Mouse (Mus musculus): ENCODE measurements around the gene Fndc1. TPM values are rescaled to one million over a fixed set of nuclear protein-coding genes. Genes with fewer than 3 reads are reported as not detected.

Gene Fndc1
- polyA plus RNA-seq, 1 experiment = 0.25 TPM

DNA sequence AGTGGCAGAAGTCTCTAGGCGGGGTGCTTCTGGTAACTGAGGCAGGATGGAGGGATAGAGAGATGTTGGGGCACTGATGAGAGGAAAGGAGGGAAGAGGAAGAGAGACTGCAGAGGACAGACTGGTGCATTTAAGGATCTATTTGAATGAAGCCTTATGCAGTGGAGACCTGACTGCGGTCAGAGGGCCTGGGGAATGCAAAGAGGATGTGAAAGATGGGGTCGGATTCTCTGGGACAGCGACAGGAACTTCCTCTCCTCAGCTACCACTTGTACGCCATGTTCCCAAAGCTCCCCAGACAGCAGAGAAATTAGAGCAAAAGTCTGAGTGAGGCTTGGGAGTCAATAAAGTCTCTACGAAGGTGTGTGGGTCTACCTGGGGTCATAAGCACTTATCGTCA is 42.0 kb upstream of the Fndc1 start:
- TF ChIP-seq POLR2A (IDR thresholded peaks at IDR 0.05; ENCODE audit: borderline replicate concordance, control insufficient read depth, low read depth, low read length) (no peak), CTCF (IDR thresholded peaks at IDR 0.05; ENCODE audit: control insufficient read depth, insufficient read depth, low read length) (no peak)
- no peak overlapping the region for H3K4me3 ChIP-seq (replicated peaks; ENCODE audit: control insufficient read depth, low read depth, low read length)
- H3K4me1 ChIP-seq (ENCODE audit: control insufficient read depth, insufficient read depth, low read length) = no peaks in the 10 kb centered on the region; the same call in 1 of the 2 replicates
- WGBS = 56% methylated on average over 7 of the region's 7 CpGs
- no peak overlapping the region for H3K27ac ChIP-seq (ENCODE audit: control insufficient read depth, insufficient read depth, low read depth, low read length, poor library complexity)

DNA sequence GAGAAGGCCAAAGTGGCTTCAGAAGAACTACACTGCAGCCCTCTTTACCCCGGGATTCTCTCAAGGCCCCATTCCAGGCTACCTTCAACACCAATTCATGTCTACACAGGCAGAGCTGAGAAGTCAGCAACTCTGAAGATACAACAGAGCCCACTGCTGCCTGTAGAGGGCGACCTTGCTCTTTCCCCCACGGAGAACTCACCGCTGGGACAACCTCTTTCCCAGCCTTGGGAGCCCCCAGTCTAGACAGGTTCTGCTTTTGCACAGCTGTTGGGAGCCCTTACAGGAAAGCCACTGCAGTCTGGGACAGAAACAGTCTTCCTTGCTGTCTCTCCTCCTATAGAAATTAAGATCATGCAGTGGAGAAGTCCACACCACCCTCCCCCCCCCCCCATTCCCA is 41.5 kb upstream of the Fndc1 start:
- Histone ChIP-seq H3K4me3 (replicated peaks; ENCODE audit: control insufficient read depth, low read depth, low read length) (no peak overlapping the region), H3K4me1 (ENCODE audit: control insufficient read depth, insufficient read depth, low read length) (no peaks in the 10 kb centered on the region; the same call in 1 of the 2 replicates), H3K27ac (ENCODE audit: control insufficient read depth, insufficient read depth, low read depth, low read length, poor library complexity) (no peak overlapping the region)
- 4% methylated on average over 4 of the region's 4 CpGs for WGBS
- TF ChIP-seq POLR2A (IDR thresholded peaks at IDR 0.05; ENCODE audit: borderline replicate concordance, control insufficient read depth, low read depth, low read length) (no peak), CTCF (IDR thresholded peaks at IDR 0.05; ENCODE audit: control insufficient read depth, insufficient read depth, low read length) (peak; percentile 90)

DNA sequence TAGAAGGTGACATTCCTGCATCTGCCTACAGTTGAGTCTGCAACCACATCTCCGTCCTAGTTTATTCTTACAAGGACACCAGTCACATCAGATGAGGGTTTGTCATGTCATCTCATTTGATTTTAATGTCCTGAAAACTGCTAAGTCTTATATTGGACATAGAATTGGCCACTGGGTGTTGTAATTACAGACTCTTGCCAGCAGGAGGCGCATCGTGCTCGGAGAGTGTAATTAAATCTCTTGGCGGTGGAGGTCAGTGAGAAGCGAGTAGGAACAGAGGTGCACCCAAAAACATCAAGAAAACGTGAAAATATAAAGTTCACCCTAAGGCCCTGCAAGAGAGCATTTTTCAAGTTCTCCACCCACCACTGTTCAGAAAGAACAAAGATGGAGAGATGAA is 37.6 kb upstream of the Fndc1 start:
- 24% methylated on average over 7 of the region's 7 CpGs for WGBS
- no peaks in the 10 kb centered on the region; the same call in 1 of the 2 replicates for H3K4me1 ChIP-seq (ENCODE audit: control insufficient read depth, insufficient read depth, low read length)
- H3K4me3 ChIP-seq (replicated peaks; ENCODE audit: control insufficient read depth, low read depth, low read length) = no peak overlapping the region
- peak; percentile 73 for TF ChIP-seq CTCF (IDR thresholded peaks at IDR 0.05; ENCODE audit: control insufficient read depth, insufficient read depth, low read length)
- TF ChIP-seq POLR2A (IDR thresholded peaks at IDR 0.05; ENCODE audit: borderline replicate concordance, control insufficient read depth, low read depth, low read length) = no peak
- no peak overlapping the region for H3K27ac ChIP-seq (ENCODE audit: control insufficient read depth, insufficient read depth, low read depth, low read length, poor library complexity)

DNA sequence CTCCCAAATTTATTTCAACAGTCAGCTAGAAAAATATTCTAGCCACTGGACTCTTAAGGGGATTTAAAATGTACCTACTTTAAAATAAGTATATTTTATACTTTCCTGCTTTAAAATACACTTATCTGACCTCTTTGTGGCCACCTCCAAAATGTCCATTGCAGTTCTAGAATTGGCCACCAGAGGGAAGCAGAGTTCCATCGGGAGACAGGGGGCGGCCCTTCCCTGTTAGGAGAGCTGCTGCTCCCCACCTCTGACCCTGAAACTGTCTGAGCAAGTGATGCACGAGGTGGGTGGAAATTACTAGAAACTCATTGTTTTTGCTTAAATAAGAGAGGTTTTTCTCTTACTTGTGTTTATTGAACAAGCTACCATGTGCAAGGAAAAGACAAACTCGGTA is 36.6 kb upstream of the Fndc1 start:
- WGBS = 22% methylated on average over 4 of the region's 4 CpGs
- TF ChIP-seq POLR2A (IDR thresholded peaks at IDR 0.05; ENCODE audit: borderline replicate concordance, control insufficient read depth, low read depth, low read length) = no peak
- peak; percentile 82 for TF ChIP-seq CTCF (IDR thresholded peaks at IDR 0.05; ENCODE audit: control insufficient read depth, insufficient read depth, low read length)
- Histone ChIP-seq H3K27ac (ENCODE audit: control insufficient read depth, insufficient read depth, low read depth, low read length, poor library complexity) (no peak overlapping the region), H3K4me3 (replicated peaks; ENCODE audit: control insufficient read depth, low read depth, low read length) (no peak overlapping the region), H3K4me1 (ENCODE audit: control insufficient read depth, insufficient read depth, low read length) (no peaks in the 10 kb centered on the region)

DNA sequence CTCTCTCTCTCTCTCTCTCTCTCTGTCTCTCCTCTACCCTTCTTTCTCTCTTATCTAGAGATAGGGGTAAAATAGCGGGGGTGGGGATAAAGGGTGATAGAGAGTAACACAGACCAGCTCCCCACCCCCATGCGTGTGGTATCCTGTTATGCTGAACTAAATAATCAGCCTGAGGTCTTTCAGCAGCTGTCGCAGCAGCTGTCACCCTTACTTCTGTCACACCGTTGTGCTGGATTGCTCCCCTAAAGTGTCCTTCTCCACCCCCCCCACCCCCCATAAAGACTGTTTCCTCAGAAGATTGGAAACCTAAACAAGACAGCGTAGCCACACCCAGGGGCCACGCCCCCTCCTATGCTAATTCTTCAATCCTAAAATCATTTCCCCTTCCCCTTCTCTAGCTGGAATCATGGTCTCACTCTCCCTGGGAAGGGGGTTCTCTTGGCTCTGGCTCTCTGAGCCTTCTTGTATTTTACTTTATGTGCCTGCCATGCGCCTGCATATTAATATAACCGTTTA is 33.8 kb upstream of the Fndc1 start:
- TF ChIP-seq POLR2A (IDR thresholded peaks at IDR 0.05; ENCODE audit: borderline replicate concordance, control insufficient read depth, low read depth, low read length) (no peak), CTCF (IDR thresholded peaks at IDR 0.05; ENCODE audit: control insufficient read depth, insufficient read depth, low read length) (no peak)
- H3K27ac ChIP-seq (ENCODE audit: control insufficient read depth, insufficient read depth, low read depth, low read length, poor library complexity) = no peak overlapping the region
- no peak overlapping the region for H3K4me3 ChIP-seq (replicated peaks; ENCODE audit: control insufficient read depth, low read depth, low read length)
- 51% methylated on average over 8 of the region's 8 CpGs for WGBS
- H3K4me1 ChIP-seq (ENCODE audit: control insufficient read depth, insufficient read depth, low read length) = no peaks in the 10 kb centered on the region

DNA sequence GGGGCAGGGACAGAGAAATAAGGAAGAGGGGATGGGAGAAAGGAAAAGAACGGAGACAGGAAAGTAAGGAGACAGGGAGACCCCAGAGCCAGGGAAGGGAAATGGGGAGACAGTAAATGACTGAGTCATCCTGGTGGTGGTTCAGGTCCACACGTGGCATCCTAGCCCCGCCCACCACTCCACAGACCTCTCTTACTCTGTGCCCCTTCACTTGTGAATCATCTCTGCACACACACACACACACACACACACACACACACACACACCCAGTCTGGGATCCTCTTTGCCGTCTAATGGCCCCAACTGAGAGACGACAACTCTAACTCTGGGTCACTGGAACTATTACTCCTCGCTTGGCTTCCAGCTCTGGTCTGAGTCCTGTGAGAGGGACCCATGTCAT is 30.6 kb upstream of the Fndc1 start:
- TF ChIP-seq CTCF (IDR thresholded peaks at IDR 0.05; ENCODE audit: control insufficient read depth, insufficient read depth, low read length) (no peak), POLR2A (IDR thresholded peaks at IDR 0.05; ENCODE audit: borderline replicate concordance, control insufficient read depth, low read depth, low read length) (no peak)
- H3K4me1 ChIP-seq (ENCODE audit: control insufficient read depth, insufficient read depth, low read length) = no peaks in the 10 kb centered on the region; the same call in 1 of the 2 replicates
- no peak overlapping the region for H3K27ac ChIP-seq (ENCODE audit: control insufficient read depth, insufficient read depth, low read depth, low read length, poor library complexity)
- H3K4me3 ChIP-seq (replicated peaks; ENCODE audit: control insufficient read depth, low read depth, low read length) = no peak overlapping the region
- WGBS = 60% methylated on average over 6 of the region's 6 CpGs

DNA sequence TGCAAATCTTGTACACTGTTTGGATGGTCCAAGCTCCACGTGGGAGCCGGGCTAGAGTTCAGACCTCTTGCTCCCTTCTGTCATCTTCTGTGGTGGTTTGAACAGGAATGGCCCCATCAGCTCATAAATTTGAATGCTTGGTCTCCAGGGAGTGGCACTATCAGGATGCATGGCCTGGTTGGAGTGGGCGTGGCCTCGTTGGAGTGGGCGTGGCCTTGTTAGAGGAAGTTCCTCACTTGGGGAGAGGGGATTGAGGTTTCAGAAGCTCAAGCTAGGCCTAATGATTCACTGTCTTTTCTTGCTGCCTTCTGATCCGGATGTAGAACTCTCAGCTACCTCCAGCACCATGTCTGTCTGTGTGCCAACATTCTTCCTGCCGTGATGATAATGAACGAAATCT is 28.7 kb upstream of the Fndc1 start:
- H3K4me1 ChIP-seq (ENCODE audit: control insufficient read depth, insufficient read depth, low read length) = no peaks in the 10 kb centered on the region; the same call in 1 of the 2 replicates
- no peak for TF ChIP-seq CTCF (IDR thresholded peaks at IDR 0.05; ENCODE audit: control insufficient read depth, insufficient read depth, low read length)
- no peak for TF ChIP-seq POLR2A (IDR thresholded peaks at IDR 0.05; ENCODE audit: borderline replicate concordance, control insufficient read depth, low read depth, low read length)
- H3K4me3 ChIP-seq (replicated peaks; ENCODE audit: control insufficient read depth, low read depth, low read length) = no peak overlapping the region
- no peak overlapping the region for H3K27ac ChIP-seq (ENCODE audit: control insufficient read depth, insufficient read depth, low read depth, low read length, poor library complexity)
- 66% methylated on average over 8 of the region's 8 CpGs for WGBS

DNA sequence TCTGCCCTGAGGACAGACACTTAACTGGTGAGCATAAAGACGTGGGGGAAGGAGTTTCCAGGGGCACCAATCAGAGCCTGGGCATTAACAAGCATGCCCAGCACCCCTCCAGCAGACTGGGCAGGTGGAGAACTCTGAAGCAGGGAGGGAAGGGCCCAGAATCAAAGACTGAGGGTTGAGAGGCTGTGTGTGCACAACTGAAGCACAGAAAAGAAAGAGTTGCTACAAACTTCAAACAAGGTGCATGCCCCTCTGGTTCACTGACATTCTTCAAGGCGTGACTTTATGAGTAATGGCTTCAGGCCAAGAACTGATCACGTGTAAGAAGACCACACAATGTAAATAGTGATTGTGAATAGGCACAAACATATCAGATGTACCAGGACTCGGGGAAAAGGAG is 24.9 kb upstream of the Fndc1 start:
- WGBS = 42% methylated on average over 4 of the region's 4 CpGs
- TF ChIP-seq CTCF (IDR thresholded peaks at IDR 0.05; ENCODE audit: control insufficient read depth, insufficient read depth, low read length) (no peak), POLR2A (IDR thresholded peaks at IDR 0.05; ENCODE audit: borderline replicate concordance, control insufficient read depth, low read depth, low read length) (no peak)
- Histone ChIP-seq H3K4me1 (ENCODE audit: control insufficient read depth, insufficient read depth, low read length) (no peaks in the 10 kb centered on the region; the same call in 1 of the 2 replicates), H3K27ac (ENCODE audit: control insufficient read depth, insufficient read depth, low read depth, low read length, poor library complexity) (no peak overlapping the region), H3K4me3 (replicated peaks; ENCODE audit: control insufficient read depth, low read depth, low read length) (no peak overlapping the region)

DNA sequence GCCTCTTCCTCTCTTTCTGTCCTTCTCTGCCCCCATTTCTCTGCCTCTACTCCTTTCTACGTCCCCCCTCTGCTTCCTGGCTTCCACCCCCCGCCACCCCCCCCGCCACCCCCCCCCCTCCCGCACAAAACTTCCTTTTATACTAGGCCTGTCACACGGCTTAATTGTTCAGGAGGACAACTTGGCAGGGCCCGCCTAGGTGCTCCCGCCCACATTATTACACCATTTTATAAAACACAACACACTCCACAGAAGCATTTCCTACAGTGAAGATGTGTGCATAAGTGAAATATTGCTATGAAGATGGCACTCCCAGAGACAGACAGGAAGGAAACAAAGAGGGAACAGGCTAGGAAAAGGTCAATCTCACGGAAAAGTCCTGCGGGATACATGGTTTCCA is 24.4 kb upstream of the Fndc1 start:
- Histone ChIP-seq H3K4me1 (ENCODE audit: control insufficient read depth, insufficient read depth, low read length) (no peaks in the 10 kb centered on the region; the same call in 1 of the 2 replicates), H3K4me3 (replicated peaks; ENCODE audit: control insufficient read depth, low read depth, low read length) (no peak overlapping the region), H3K27ac (ENCODE audit: control insufficient read depth, insufficient read depth, low read depth, low read length, poor library complexity) (no peak overlapping the region)
- 29% methylated on average over 8 of the region's 9 CpGs for WGBS
- TF ChIP-seq POLR2A (IDR thresholded peaks at IDR 0.05; ENCODE audit: borderline replicate concordance, control insufficient read depth, low read depth, low read length) = no peak
- no peak for TF ChIP-seq CTCF (IDR thresholded peaks at IDR 0.05; ENCODE audit: control insufficient read depth, insufficient read depth, low read length)
